Mouse (Mus musculus): ENCODE results near the gene Cnot6l. TPM values are rescaled to one million over a fixed set of nuclear protein-coding genes. Genes with fewer than 3 reads are reported as not detected.

Gene Cnot6l
- polyA plus RNA-seq (2017; shearing (Covaris generic)), result 163 TPM

DNA sequence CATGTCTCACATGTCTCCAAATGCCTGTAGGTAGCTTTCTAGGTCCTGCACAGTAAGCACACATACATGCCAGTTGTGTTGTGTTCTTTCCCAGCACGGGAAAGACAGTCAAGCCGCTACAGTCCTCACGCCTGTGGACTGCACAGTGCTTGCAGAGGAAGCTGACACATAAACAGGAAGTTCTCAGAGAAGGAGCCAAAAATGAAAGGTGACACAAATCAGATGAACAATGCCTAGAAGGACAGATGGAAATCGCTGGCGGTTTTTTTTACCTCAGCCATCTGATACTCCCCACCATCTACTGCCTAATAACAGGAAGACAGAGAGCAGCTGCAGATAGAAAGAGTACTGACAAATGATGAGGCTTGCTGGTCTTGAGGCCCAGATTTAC, at the start of gene Cnot6l:
Gene Cnot6l, minus strand, starts transcription at position 151 of the 391 bp plus-strand sequence.

DNA sequence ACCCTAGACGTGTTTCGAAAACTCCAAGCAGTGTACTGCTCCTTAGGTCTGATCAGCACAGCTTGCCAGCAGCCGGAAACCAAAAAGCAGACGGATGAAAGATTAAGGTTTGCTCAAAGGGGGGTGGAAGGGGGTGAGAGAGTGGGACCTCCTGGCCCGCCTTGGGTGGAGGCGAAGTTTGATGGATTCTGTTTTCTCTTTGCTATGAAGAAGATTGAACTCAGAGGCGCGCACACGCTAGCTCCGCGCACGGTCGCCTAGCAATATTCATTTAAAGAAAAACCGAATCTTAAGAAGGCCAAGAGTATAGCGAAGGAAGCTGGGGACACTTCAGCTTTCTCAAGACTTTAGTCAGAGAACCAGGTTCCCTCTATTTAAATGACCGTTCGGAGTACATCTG, 45.5 kb upstream of the Cnot6l start, which contains the start of gene Mrpl1:
Gene Mrpl1, plus strand, starts transcription at position 35 of the 400 bp plus-strand sequence.

Other genes with a start within 250 kb of the Cnot6l start
- gene Cxcl13, start 207.2 kb downstream of the Cnot6l start, polyA plus RNA-seq (2017; shearing (Covaris generic)), result not detected
- gene Mrpl1, start 45.3 kb upstream of the Cnot6l start, polyA plus RNA-seq (2017; shearing (Covaris generic)), result 18.5 TPM
- gene Fras1, start 209.8 kb upstream of the Cnot6l start, polyA plus RNA-seq (2017; shearing (Covaris generic)), result 0.49 TPM

Measured in effector memory CD4-positive, alpha-beta T cell, adult 7 months (primary cell).